Mouse (Mus musculus): ENCODE results near the gene C1qb. TPM values are rescaled to one million over a fixed set of nuclear protein-coding genes. Genes with fewer than 3 reads are reported as not detected.

The C1qb gene
- polyA plus RNA-seq, 1 experiment from 2014 or later = 17.0 TPM

- Histone ChIP-seq H3K27me3 (ENCODE audit: control insufficient read depth, insufficient read depth, low read length) (peaks cover 62% of the 10 kb centered on the region), H3K9me3 (replicated peaks; ENCODE audit: control insufficient read depth, low read length) (no peaks in the 10 kb centered on the region), H3K36me3 (ENCODE audit: control insufficient read depth, insufficient read depth, low read length) (no peaks in the 10 kb centered on the region), H3K4me2 (no peak within 1 kb of the TSS), H3K9ac (ENCODE audit: low read depth, low read length) (no peak within 1 kb of the TSS), H3K4me3 (ENCODE audit: low read depth, low read length) (no peak within 1 kb of the TSS), H3K4me1 (ENCODE audit: control insufficient read depth, insufficient read depth, low read length) (no peaks in the 10 kb centered on the region), H3K27ac (ENCODE audit: low read depth, low read length) (no peak within 1 kb of the TSS)
- WGBS (ENCODE audit: insufficient replicate concordance) = 71% methylated on average over 9 of the region's 9 CpGs
- no peak for ATAC-seq (replicated peaks; ENCODE audit: insufficient number of reproducible peaks, low FRiP score, low TSS enrichment)
Measured at GRCm38 (mm10) chr4:136898637-136899036, 12.7 kb upstream of the C1qb start, which contains the start of gene C1qa. TSS of gene C1qa (minus strand) at chr4:136898803.

- peaks cover 63% of the 10 kb centered on the region for H3K27me3 ChIP-seq (ENCODE audit: control insufficient read depth, insufficient read depth, low read length)
- WGBS (ENCODE audit: insufficient replicate concordance) = 64% methylated on average over 9 of the region's 9 CpGs
- ATAC-seq (replicated peaks; ENCODE audit: insufficient number of reproducible peaks, low FRiP score, low TSS enrichment) = no peak
Measured at GRCm38 (mm10) chr4:136898084-136898598, 12.2 kb upstream of the C1qb start.

GRCm38 (mm10) chr4:136896461-136896860 is 10.5 kb upstream of the C1qb start:
- no peak overlapping the region for H3K27ac ChIP-seq (ENCODE audit: low read depth, low read length)
- H3K36me3 ChIP-seq (ENCODE audit: control insufficient read depth, insufficient read depth, low read length) = no peaks in the 10 kb centered on the region
- no peak overlapping the region for H3K9ac ChIP-seq (ENCODE audit: low read depth, low read length)
- no peak overlapping the region for H3K4me2 ChIP-seq
- H3K4me3 ChIP-seq (ENCODE audit: low read depth, low read length) = no peak overlapping the region
- H3K4me1 ChIP-seq (ENCODE audit: control insufficient read depth, insufficient read depth, low read length) = no peaks in the 10 kb centered on the region
- peaks cover 68% of the 10 kb centered on the region for H3K27me3 ChIP-seq (ENCODE audit: control insufficient read depth, insufficient read depth, low read length)
- WGBS (ENCODE audit: insufficient replicate concordance) = 33% methylated on average over 10 of the region's 10 CpGs
- no peak for ATAC-seq (replicated peaks; ENCODE audit: insufficient number of reproducible peaks, low FRiP score, low TSS enrichment)
- no peaks in the 10 kb centered on the region for H3K9me3 ChIP-seq (replicated peaks; ENCODE audit: control insufficient read depth, low read length)

More at GRCm38 (mm10) chr4:136898084-136898598, 12.2 kb upstream of the C1qb start:
- Histone ChIP-seq H3K4me2 (no peak overlapping the region), H3K36me3 (ENCODE audit: control insufficient read depth, insufficient read depth, low read length) (no peaks in the 10 kb centered on the region), H3K9me3 (replicated peaks; ENCODE audit: control insufficient read depth, low read length) (no peaks in the 10 kb centered on the region), H3K4me1 (ENCODE audit: control insufficient read depth, insufficient read depth, low read length) (no peaks in the 10 kb centered on the region), H3K9ac (ENCODE audit: low read depth, low read length) (no peak overlapping the region), H3K27ac (ENCODE audit: low read depth, low read length) (no peak overlapping the region), H3K4me3 (ENCODE audit: low read depth, low read length) (no peak overlapping the region)

GRCm38 (mm10) chr4:136895861-136896260 is 9.9 kb upstream of the C1qb start:
- Histone ChIP-seq H3K9ac (ENCODE audit: low read depth, low read length) (no peak overlapping the region), H3K4me3 (ENCODE audit: low read depth, low read length) (no peak overlapping the region), H3K27me3 (ENCODE audit: control insufficient read depth, insufficient read depth, low read length) (peaks cover 73% of the 10 kb centered on the region), H3K36me3 (ENCODE audit: control insufficient read depth, insufficient read depth, low read length) (no peaks in the 10 kb centered on the region), H3K9me3 (replicated peaks; ENCODE audit: control insufficient read depth, low read length) (no peaks in the 10 kb centered on the region), H3K4me2 (no peak overlapping the region), H3K27ac (ENCODE audit: low read depth, low read length) (no peak overlapping the region), H3K4me1 (ENCODE audit: control insufficient read depth, insufficient read depth, low read length) (no peaks in the 10 kb centered on the region)
- ATAC-seq (replicated peaks; ENCODE audit: insufficient number of reproducible peaks, low FRiP score, low TSS enrichment) = no peak
- 9% methylated on average over 15 of the region's 15 CpGs for WGBS (ENCODE audit: insufficient replicate concordance)

DNA sequence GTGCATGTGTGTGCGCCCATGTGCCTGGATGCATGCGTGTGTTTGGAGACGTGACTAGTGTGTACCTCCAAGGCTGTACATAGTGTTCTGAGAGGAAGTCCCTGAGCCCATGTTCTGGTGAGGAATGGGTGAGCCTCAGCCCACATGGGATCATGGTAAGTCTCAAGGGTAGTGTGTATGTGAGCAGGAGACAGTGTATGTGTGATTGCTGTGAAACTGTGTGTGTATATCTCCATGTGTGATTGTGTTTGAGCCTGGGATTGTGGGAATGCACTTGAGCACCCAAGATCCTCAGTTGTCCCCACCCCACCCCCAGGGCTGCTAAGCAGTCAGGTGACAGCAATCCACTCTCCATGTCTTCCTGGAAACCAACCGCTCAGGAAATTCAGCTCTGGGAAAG is 8.8 kb upstream of the C1qb start:
- peaks cover 77% of the 10 kb centered on the region for H3K27me3 ChIP-seq (ENCODE audit: control insufficient read depth, insufficient read depth, low read length)
- H3K9ac ChIP-seq (ENCODE audit: low read depth, low read length) = no peak overlapping the region
- WGBS (ENCODE audit: insufficient replicate concordance) = 66% methylated on average over 4 of the region's 4 CpGs
- no peak overlapping the region for H3K4me3 ChIP-seq (ENCODE audit: low read depth, low read length)
- H3K27ac ChIP-seq (ENCODE audit: low read depth, low read length) = no peak overlapping the region
- no peaks in the 10 kb centered on the region for H3K36me3 ChIP-seq (ENCODE audit: control insufficient read depth, insufficient read depth, low read length)
- no peaks in the 10 kb centered on the region for H3K4me1 ChIP-seq (ENCODE audit: control insufficient read depth, insufficient read depth, low read length)
- no peaks in the 10 kb centered on the region for H3K9me3 ChIP-seq (replicated peaks; ENCODE audit: control insufficient read depth, low read length)
- H3K4me2 ChIP-seq = no peak overlapping the region
- ATAC-seq (replicated peaks; ENCODE audit: insufficient number of reproducible peaks, low FRiP score, low TSS enrichment) = no peak

- 6% methylated on average over 9 of the region's 9 CpGs for WGBS (ENCODE audit: insufficient replicate concordance)
- Histone ChIP-seq H3K9me3 (replicated peaks; ENCODE audit: control insufficient read depth, low read length) (no peaks in the 10 kb centered on the region), H3K36me3 (ENCODE audit: control insufficient read depth, insufficient read depth, low read length) (no peaks in the 10 kb centered on the region), H3K27me3 (ENCODE audit: control insufficient read depth, insufficient read depth, low read length) (peaks cover 78% of the 10 kb centered on the region), H3K4me3 (ENCODE audit: low read depth, low read length) (no peak overlapping the region), H3K9ac (ENCODE audit: low read depth, low read length) (no peak overlapping the region), H3K27ac (ENCODE audit: low read depth, low read length) (no peak overlapping the region), H3K4me2 (no peak overlapping the region), H3K4me1 (ENCODE audit: control insufficient read depth, insufficient read depth, low read length) (no peaks in the 10 kb centered on the region)
- no peak for ATAC-seq (replicated peaks; ENCODE audit: insufficient number of reproducible peaks, low FRiP score, low TSS enrichment)
Measured at GRCm38 (mm10) chr4:136893691-136894543, 7.9 kb upstream of the C1qb start.

DNA sequence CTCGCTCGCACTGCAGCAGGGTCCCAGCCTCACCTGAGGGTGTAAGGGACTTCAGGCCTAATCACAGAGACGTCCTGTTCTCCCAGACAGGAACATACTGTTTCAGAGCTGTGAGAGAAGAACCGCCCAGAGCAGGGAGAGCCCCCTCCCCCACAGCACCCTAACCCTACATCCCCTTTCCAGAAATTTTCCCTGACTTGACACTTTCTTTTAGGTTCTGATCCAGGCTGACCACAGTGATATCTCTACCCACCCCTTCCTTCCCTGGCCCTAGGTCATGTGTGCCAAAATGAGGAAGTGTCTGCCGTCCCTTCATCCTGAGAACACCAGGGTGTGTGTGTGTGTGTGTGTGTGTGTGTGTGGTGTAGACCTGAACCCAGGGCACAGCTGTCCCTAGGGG is 6.8 kb upstream of the C1qb start, which contains the start of gene C1qc:
Gene C1qc (minus strand): TSS at position 255 of the 400 bp plus-strand sequence.
- ATAC-seq (replicated peaks; ENCODE audit: insufficient number of reproducible peaks, low FRiP score, low TSS enrichment) = no peak
- H3K36me3 ChIP-seq (ENCODE audit: control insufficient read depth, insufficient read depth, low read length) = no peaks in the 10 kb centered on the region
- H3K4me2 ChIP-seq = no peak within 1 kb of the TSS
- no peaks in the 10 kb centered on the region for H3K9me3 ChIP-seq (replicated peaks; ENCODE audit: control insufficient read depth, low read length)
- no peaks in the 10 kb centered on the region for H3K4me1 ChIP-seq (ENCODE audit: control insufficient read depth, insufficient read depth, low read length)
- H3K27me3 ChIP-seq (ENCODE audit: control insufficient read depth, insufficient read depth, low read length) = peaks cover 71% of the 10 kb centered on the region
- no peak within 1 kb of the TSS for H3K27ac ChIP-seq (ENCODE audit: low read depth, low read length)
- 56% methylated on average over 5 of the region's 5 CpGs for WGBS (ENCODE audit: insufficient replicate concordance)
- no peak within 1 kb of the TSS for H3K4me3 ChIP-seq (ENCODE audit: low read depth, low read length)
- H3K9ac ChIP-seq (ENCODE audit: low read depth, low read length) = no peak within 1 kb of the TSS

DNA sequence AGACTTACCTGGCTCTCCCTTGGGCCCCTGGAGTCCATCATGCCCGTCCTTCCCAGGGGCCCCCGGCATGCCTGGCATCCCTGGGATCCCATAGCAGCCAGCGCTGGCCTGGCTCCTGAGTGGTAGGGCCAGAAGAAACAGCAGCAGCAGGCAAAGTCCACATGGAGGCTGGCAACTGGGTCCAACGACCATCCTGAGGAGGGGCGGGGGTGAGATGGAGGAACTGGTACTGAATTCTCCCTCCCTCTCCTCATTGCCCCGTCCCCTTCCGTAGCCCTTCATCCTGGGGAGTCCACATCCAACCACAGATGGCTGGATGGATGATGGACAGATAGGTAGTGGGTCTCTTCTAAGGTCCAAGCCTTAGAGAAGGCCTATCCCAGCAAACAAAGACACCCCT is 6.4 kb upstream of the C1qb start:
- ATAC-seq (replicated peaks; ENCODE audit: insufficient number of reproducible peaks, low FRiP score, low TSS enrichment) = no peak
- Histone ChIP-seq H3K9ac (ENCODE audit: low read depth, low read length) (no peak overlapping the region), H3K4me2 (no peak overlapping the region), H3K4me1 (ENCODE audit: control insufficient read depth, insufficient read depth, low read length) (no peaks in the 10 kb centered on the region), H3K9me3 (replicated peaks; ENCODE audit: control insufficient read depth, low read length) (no peaks in the 10 kb centered on the region), H3K27me3 (ENCODE audit: control insufficient read depth, insufficient read depth, low read length) (peaks cover 68% of the 10 kb centered on the region), H3K27ac (ENCODE audit: low read depth, low read length) (no peak overlapping the region), H3K36me3 (ENCODE audit: control insufficient read depth, insufficient read depth, low read length) (no peaks in the 10 kb centered on the region), H3K4me3 (ENCODE audit: low read depth, low read length) (no peak overlapping the region)
- 64% methylated on average over 7 of the region's 7 CpGs for WGBS (ENCODE audit: insufficient replicate concordance)
